Mouse (Mus musculus) CH12.LX (cell line): ENCODE data around the gene Osbpl5. TPM values are rescaled to one million over a fixed set of nuclear protein-coding genes. Genes with fewer than 3 reads are reported as not detected.

Experiments used
- DNase-seq: peaks from one replicate; pipeline ENCODE4 v3.0.0-alpha.2; 2013; ENCODE audit errors: extremely low read depth
- H3K27ac ChIP-seq: 2 replicates; pipeline ENCODE4 v1.5.1; 2012; ENCODE audit warnings: low read depth, mild to moderate bottlenecking, control low read depth, moderate library complexity; ENCODE audit not compliant: insufficient read depth
- H3K27me3 ChIP-seq: replicated peaks from 2 replicates; pipeline ENCODE3; 2012; ENCODE audit warnings: inconsistent platforms
- H3K36me3 ChIP-seq, 2 experiments: replicated peaks in 1 of 2; 2 replicates each; pipeline versions ENCODE3 to v1.6.1; 2012; ENCODE audit warnings: inconsistent platforms in 1 of 2, low read length in 1 of 2, mild to moderate bottlenecking in 1 of 2, mixed read lengths in 1 of 2, moderate library complexity in 1 of 2; ENCODE audit not compliant: control insufficient read depth in 1 of 2, insufficient read depth in 1 of 2
- H3K4me1 ChIP-seq, 2 experiments: 2 replicates each; pipeline ENCODE4 v1.6.1; 2012; ENCODE audit warnings: inconsistent platforms in 1 of 2, moderate library complexity in 1 of 2; ENCODE audit not compliant: insufficient read depth in 2 of 2, control insufficient read depth in 1 of 2
- H3K4me2 ChIP-seq: 2 replicates; pipeline ENCODE4 v1.6.1; 2012; ENCODE audit warnings: low read depth, mild to moderate bottlenecking, control low read depth; ENCODE audit not compliant: poor library complexity, insufficient read depth, severe bottlenecking
- H3K4me3 ChIP-seq, 3 experiments: fragments of 150-350 bp in 1 of 3; sonication (generic) in 1 of 3; replicated peaks in 1 of 3; 2 replicates each; pipeline versions ENCODE3 to v1.5.1; 2011 to 2012; ENCODE audit warnings: low read depth in 2 of 3, low read length in 2 of 3, mild to moderate bottlenecking in 2 of 3, moderate library complexity in 2 of 3, control low read depth in 1 of 3, improper control_type of control experiment in 1 of 3, inconsistent platforms in 1 of 3, mixed read lengths in 1 of 3; ENCODE audit not compliant: poor library complexity in 1 of 3
- H3K79me2 ChIP-seq: replicated peaks from 2 replicates; pipeline ENCODE4 v1.6.1; 2012; ENCODE audit warnings: mild to moderate bottlenecking, moderate library complexity; ENCODE audit not compliant: control insufficient read depth, poor library complexity, insufficient read depth, severe bottlenecking; ENCODE audit errors: extremely low read depth
- H3K9ac ChIP-seq: 2 replicates; pipeline ENCODE4 v1.6.1; 2012; ENCODE audit warnings: low read depth, mild to moderate bottlenecking, control low read depth, moderate library complexity; ENCODE audit not compliant: insufficient read depth
- H3K9me3 ChIP-seq: replicated peaks from 2 replicates; pipeline ENCODE3; 2012; ENCODE audit warnings: low read length, inconsistent platforms, mixed read lengths
- CHD1 ChIP-seq: IDR thresholded peaks from 2 replicates; pipeline ENCODE4 v1.6.1; 2012; ENCODE audit warnings: low read depth, low read length, improper control_type of control experiment, inconsistent platforms
- E2F4 ChIP-seq: IDR thresholded peaks from 2 replicates; pipeline ENCODE4 v1.6.1; 2011; ENCODE audit warnings: low read depth, low read length, improper control_type of control experiment; ENCODE audit not compliant: insufficient replicate concordance
- ELF1 ChIP-seq: IDR thresholded peaks from 2 replicates; pipeline ENCODE4 v1.6.1; 2014; ENCODE audit warnings: low read depth, mild to moderate bottlenecking, inconsistent platforms, low read length, improper control_type of control experiment
- EP300 ChIP-seq: IDR thresholded peaks from 2 replicates; pipeline ENCODE4 v1.6.1; 2011; ENCODE audit warnings: low read length, improper control_type of control experiment
- JUND ChIP-seq: conservative IDR thresholded peaks from 2 replicates; pipeline ENCODE4 v1.6.1; 2011; ENCODE audit warnings: low read depth, low read length, improper control_type of control experiment
- POLR2A ChIP-seq: IDR thresholded peaks from 2 replicates; pipeline ENCODE4 v1.6.1; 2011; ENCODE audit warnings: low read depth, mild to moderate bottlenecking, improper control_type of control experiment, low read length
- POLR2AphosphoS2 ChIP-seq: IDR thresholded peaks from 2 replicates; pipeline ENCODE4 v1.6.1; 2011; ENCODE audit warnings: low read depth, low read length, improper control_type of control experiment
- RAD21 ChIP-seq: IDR thresholded peaks from 2 replicates; pipeline ENCODE4 v1.6.1; 2011; ENCODE audit warnings: low read depth, mild to moderate bottlenecking, low read length, improper control_type of control experiment, moderate library complexity
- SIN3A ChIP-seq: IDR thresholded peaks from 2 replicates; pipeline ENCODE4 v1.6.1; 2012; ENCODE audit warnings: low read length, improper control_type of control experiment, inconsistent platforms
- ZMIZ1 ChIP-seq: IDR thresholded peaks from 2 replicates; pipeline ENCODE4 v1.6.1; 2012; ENCODE audit warnings: low read depth, mild to moderate bottlenecking, inconsistent platforms, low read length, improper control_type of control experiment
- ZNF384 ChIP-seq: IDR thresholded peaks from 2 replicates; pipeline ENCODE4 v1.6.1; 2012; ENCODE audit warnings: low read depth, low read length, improper control_type of control experiment, inconsistent platforms
- dilution Hi-C: fragments of 300-500 bp; cut with MboI; formaldehyde crosslinking; loops from 2 replicates; pipeline ENCODE4 v1.14.3; 2020; ENCODE audit warnings: low sequenced_read_pairs; ENCODE audit not compliant: extremely low pct_unique_long_range_greater_than_20kb, extremely low pct_ligation_motif_present
- in situ Hi-C: fragments of 300-500 bp; cut with MboI; formaldehyde crosslinking; loops from 3 replicates; pipeline ENCODE4 v1.14.3; 2019; ENCODE audit warnings: low sequenced_read_pairs, low pct_ligation_motif_present, low pct_unique_long_range_greater_than_20kb, mixed read lengths
- polyA plus RNA-seq: library from polyadenylated mRNA; unstranded; fragments of >175 nt; gene quantifications from 2 replicates; pipeline ENCODE4 v1.2.1, GENCODE M21; 2012; ENCODE audit warnings: low read depth; ENCODE audit not compliant: insufficient read length
- total RNA-seq, 2 experiments: library from RNA; depleted of rRNA; stranded (reverse); fragments of 300-350 nt in 1 of 2; fragments of >200 nt in 1 of 2; gene quantifications; 2 replicates each; pipeline ENCODE4 v1.2.3; 2012 to 2014

The Osbpl5 gene
- total and polyA plus RNA-seq, 3 experiments = 1.1 to 2.2 (median 1.7) TPM

DNA sequence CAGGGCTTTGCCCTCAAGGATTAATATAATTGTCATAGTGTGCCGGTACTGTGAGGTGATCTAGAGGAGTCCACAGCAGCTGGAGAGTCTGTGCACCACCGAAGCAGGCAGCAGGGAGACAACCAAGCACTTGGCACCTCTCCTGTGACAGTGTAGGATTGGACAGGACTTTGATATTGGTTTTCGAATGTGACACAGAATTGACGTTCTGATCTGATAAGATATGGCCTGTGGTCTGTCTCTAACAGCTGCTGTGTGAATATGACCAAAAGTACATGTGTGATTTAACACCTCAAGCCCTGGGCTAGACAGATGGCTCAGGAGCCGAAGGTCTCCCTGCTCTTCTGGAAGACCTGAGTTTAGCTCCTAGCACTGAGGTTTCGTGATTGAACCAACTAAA is 11.5 kb upstream of the Osbpl5 start:
- TF ChIP-seq RAD21 (no peak), CHD1 (no peak), SIN3A (no peak)
- TF ChIP-seq, all 38 proteins: peak for 0
- no peaks in the 10 kb centered on the region for H3K36me3 ChIP-seq
- no peaks in the 10 kb centered on the region for H3K4me1 ChIP-seq
- no peak overlapping the region for H3K4me2 ChIP-seq
- no peak overlapping the region for H3K27ac ChIP-seq
- H3K9ac ChIP-seq = no peak overlapping the region
- dilution Hi-C loops (no loop called here), in situ Hi-C loops (no loop called here)
- no peak for DNase-seq
- H3K27me3 ChIP-seq = peaks cover 72% of the 10 kb centered on the region
- H3K4me3 ChIP-seq = no peak overlapping the region
- H3K9me3 ChIP-seq = peaks cover 4% of the 10 kb centered on the region
- H3K79me2 ChIP-seq = no peaks in the 10 kb centered on the region

DNA sequence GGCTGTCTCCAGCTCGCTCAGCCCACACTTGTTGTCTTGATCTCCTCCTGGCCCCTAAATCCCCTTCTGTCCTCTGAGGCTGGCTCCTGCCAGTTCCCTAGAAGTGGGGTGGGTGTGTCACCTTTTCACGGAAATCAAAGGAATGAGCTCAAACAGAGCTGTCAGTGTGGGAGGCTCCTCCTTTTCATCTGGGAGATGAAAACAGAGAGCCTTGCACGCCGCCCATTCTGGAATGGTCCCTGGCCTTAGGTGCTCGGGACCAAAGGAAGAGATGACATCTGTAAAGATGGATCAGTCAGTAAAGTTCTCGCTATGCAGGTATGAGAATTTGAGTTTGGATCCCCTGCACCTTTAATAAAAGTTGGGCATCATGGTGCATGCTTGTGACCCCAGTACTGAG is 10.1 kb upstream of the Osbpl5 start, which contains the start of gene Mrgprg:
Gene Mrgprg, minus strand, starts transcription at position 101 of the 400 bp plus-strand sequence.
- no peak for TF ChIP-seq EP300
- Histone ChIP-seq H3K27ac (no peak within 1 kb of the TSS), H3K36me3 (no peaks in the 10 kb centered on the region), H3K9ac (no peak within 1 kb of the TSS), H3K4me1 (no peaks in the 10 kb centered on the region), H3K79me2 (no peaks in the 10 kb centered on the region), H3K27me3 (peaks cover 85% of the 10 kb centered on the region), H3K4me3 (no peak within 1 kb of the TSS), H3K9me3 (no peaks in the 10 kb centered on the region), H3K4me2 (no peak within 1 kb of the TSS)
- dilution Hi-C loops (no loop called here), in situ Hi-C loops (no loop called here)
- DNase-seq = no peak

DNA sequence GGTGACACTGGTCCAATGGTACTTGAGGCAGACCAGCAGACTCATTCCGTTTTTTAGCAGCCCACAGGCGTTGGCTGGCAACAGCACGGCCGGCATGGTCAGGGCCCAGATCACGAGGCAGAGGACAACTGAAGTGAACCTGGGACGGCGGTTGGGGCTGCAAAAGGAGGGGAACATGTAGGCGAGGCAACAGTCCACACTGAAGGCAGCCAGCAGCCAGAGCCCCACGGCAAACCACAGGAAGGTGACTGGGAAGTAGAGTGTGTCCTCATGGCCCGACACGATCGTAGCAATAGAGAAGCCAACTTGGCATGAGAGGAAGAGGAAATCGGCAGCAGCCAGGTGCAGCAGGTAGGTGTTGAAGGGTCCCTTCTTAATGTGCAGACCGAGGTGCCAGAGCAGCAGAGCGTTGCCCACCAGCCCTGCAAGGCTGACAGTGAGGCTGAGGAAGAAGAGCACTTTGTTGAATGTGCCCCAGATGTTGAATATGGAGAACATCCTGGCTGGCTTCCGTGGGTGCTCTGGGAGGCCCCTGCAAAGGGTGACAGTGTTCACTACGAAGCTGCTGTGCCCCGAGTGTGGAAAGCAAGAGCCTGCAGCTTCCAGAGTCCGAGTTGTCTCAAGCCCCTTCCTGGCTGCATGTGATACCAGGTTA is 8.2 kb upstream of the Osbpl5 start:
- no peak for DNase-seq
- peaks cover 76% of the 10 kb centered on the region for H3K27me3 ChIP-seq
- dilution Hi-C loops = no loop called here
- TF ChIP-seq E2F4 (no peak), ELF1 (no peak), POLR2A (no peak), SIN3A (no peak), ZNF384 (no peak), ZMIZ1 (no peak), POLR2AphosphoS2 (no peak), JUND (no peak)
- TF ChIP-seq, all 38 proteins: peak for 0
- H3K9me3 ChIP-seq = no peaks in the 10 kb centered on the region
- no peak overlapping the region for H3K9ac ChIP-seq
- H3K4me3 ChIP-seq = no peak overlapping the region
- no peaks in the 10 kb centered on the region for H3K79me2 ChIP-seq
- H3K36me3 ChIP-seq = no peaks in the 10 kb centered on the region
- H3K27ac ChIP-seq = no peak overlapping the region
- no peaks in the 10 kb centered on the region for H3K4me1 ChIP-seq
- H3K4me2 ChIP-seq = no peak overlapping the region
- in situ Hi-C loops = loop anchor here (5.0 kb wide), 1 partner anchor 168 kb away; no protein-coding TSS in a partner anchor
